Mouse (Mus musculus): ENCODE measurements around the gene Flcn. TPM values are rescaled to one million over a fixed set of nuclear protein-coding genes. Genes with fewer than 3 reads are reported as not detected.
A peak's percentile ranks its signal among the peaks of the same experiment; 100 is the strongest.

Flcn gene
- total and polyA plus RNA-seq, 3 experiments, result 36.9 to 52.0 (median 47.0) TPM

DNA sequence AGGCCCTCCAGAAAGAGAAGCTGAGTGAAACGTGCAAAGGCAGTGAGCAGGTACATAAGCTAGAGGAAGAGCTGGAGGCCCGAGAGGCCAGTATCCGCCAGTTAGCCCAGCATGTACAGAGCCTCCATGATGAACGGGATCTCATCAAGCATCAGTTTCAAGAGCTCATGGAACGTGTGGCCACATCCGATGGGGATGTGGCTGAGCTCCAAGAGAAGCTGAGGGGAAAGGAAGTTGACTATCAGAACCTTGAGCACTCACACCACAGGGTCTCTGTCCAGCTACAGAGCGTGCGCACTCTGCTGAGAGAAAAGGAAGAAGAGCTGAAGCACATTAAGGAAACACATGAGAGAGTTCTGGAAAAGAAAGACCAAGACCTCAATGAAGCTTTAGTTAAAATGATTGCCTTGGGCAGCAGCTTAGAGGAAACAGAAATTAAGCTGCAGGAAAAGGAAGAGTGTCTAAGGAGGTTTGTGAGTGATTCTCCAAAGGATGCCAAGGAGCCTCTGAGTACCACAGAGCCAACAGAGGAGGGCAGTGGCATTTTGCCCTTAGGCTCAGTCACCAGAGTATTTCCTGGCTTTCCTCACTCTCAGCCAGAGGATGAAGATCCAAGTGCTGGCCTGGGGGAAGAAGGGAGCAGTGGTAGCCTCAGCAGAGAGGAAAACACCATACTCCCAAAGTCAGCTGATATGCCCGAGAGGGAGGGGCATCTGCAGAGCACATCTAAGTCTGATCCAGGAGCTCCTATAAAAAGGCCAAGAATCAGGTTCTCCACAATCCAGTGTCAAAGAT is 51.4 kb downstream of the Flcn start:
- no peak overlapping the region for H3K9ac ChIP-seq (ENCODE audit: low read depth, low read length)
- H3K79me2 ChIP-seq (replicated peaks; ENCODE audit: control insufficient read depth, insufficient read depth, low read length), result no peaks in the 10 kb centered on the region
- H3K4me1 ChIP-seq (ENCODE audit: control insufficient read depth, insufficient read depth, low read length), result peaks cover 16% of the 10 kb centered on the region
- DNase-seq, result no peak
- no peak for TF ChIP-seq EP300 (IDR thresholded peaks at IDR 0.05; ENCODE audit: insufficient read depth, low read depth, low read length)
- no peak for TF ChIP-seq POLR2A (IDR thresholded peaks at IDR 0.05; ENCODE audit: insufficient read depth, low read depth, low read length)
- TF ChIP-seq CTCF (IDR thresholded peaks at IDR 0.05), result no peak
- H3K27ac ChIP-seq, result peak overlapping the region; percentile 51
- H3K36me3 ChIP-seq (ENCODE audit: control insufficient read depth, insufficient read depth, low read length), result peaks cover 16% of the 10 kb centered on the region
- WGBS, result 40% methylated on average over 9 of the region's 9 CpGs
- intact Hi-C loops (cut with DNase I), result loop anchor here (10.0 kb wide), 1 partner anchor 234 kb away; the partner anchor contains the start of gene Zkscan17
- no peak overlapping the region for H3K4me3 ChIP-seq
- H3K27me3 ChIP-seq (ENCODE audit: control insufficient read depth, insufficient read depth, low read length), result no peaks in the 10 kb centered on the region

- DNase-seq, result no peak
- no peaks in the 10 kb centered on the region; the same call in 1 of the 2 replicates for H3K79me2 ChIP-seq (replicated peaks; ENCODE audit: control insufficient read depth, insufficient read depth, low read length)
- intact Hi-C loops (cut with DNase I), result loop anchor here (10.0 kb wide), 1 partner anchor 232 kb away; the partner anchor contains the start of gene Zkscan17
- WGBS, result 84% methylated on average over 4 of the region's 4 CpGs
- H3K36me3 ChIP-seq (ENCODE audit: control insufficient read depth, insufficient read depth, low read length), result peaks cover 16% of the 10 kb centered on the region
- no peak overlapping the region for H3K9ac ChIP-seq (ENCODE audit: low read depth, low read length)
- no peak overlapping the region for H3K4me3 ChIP-seq
- peaks cover 16% of the 10 kb centered on the region for H3K4me1 ChIP-seq (ENCODE audit: control insufficient read depth, insufficient read depth, low read length)
- no peak for TF ChIP-seq POLR2A (IDR thresholded peaks at IDR 0.05; ENCODE audit: insufficient read depth, low read depth, low read length)
- H3K27me3 ChIP-seq (ENCODE audit: control insufficient read depth, insufficient read depth, low read length), result no peaks in the 10 kb centered on the region
- no peak overlapping the region for H3K27ac ChIP-seq
Observed at GRCm38 (mm10) chr11:59756351-59756750, 53.5 kb downstream of the Flcn start.

GRCm38 (mm10) chr11:59754504-59754903 is 55.3 kb downstream of the Flcn start:
- 77% methylated on average over 6 of the region's 6 CpGs for whole genome bisulfite sequencing

GRCm38 (mm10) chr11:59749050-59749449 is 60.8 kb downstream of the Flcn start:
- Histone ChIP-seq H3K27ac (no peak overlapping the region), H3K79me2 (replicated peaks; ENCODE audit: control insufficient read depth, insufficient read depth, low read length) (no peaks in the 10 kb centered on the region; the same call in 1 of the 2 replicates), H3K27me3 (ENCODE audit: control insufficient read depth, insufficient read depth, low read length) (no peaks in the 10 kb centered on the region), H3K36me3 (ENCODE audit: control insufficient read depth, insufficient read depth, low read length) (peaks cover 10% of the 10 kb centered on the region), H3K4me3 (no peak overlapping the region), H3K4me1 (ENCODE audit: control insufficient read depth, insufficient read depth, low read length) (peaks cover 3% of the 10 kb centered on the region; the same call in 1 of the 2 replicates), H3K9ac (ENCODE audit: low read depth, low read length) (no peak overlapping the region)
- 54% methylated on average over 3 of the region's 3 CpGs for WGBS
- TF ChIP-seq POLR2A (IDR thresholded peaks at IDR 0.05; ENCODE audit: insufficient read depth, low read depth, low read length) (no peak), EP300 (IDR thresholded peaks at IDR 0.05; ENCODE audit: insufficient read depth, low read depth, low read length) (peak; percentile 73; the same call in 1 of the 2 replicates), CTCF (IDR thresholded peaks at IDR 0.05) (no peak)
- DNase-seq, result no peak
- intact Hi-C loops (cut with DNase I), result no loop called here

More at GRCm38 (mm10) chr11:59754504-59754903, 55.3 kb downstream of the Flcn start:
- Histone ChIP-seq H3K79me2 (replicated peaks; ENCODE audit: control insufficient read depth, insufficient read depth, low read length) (no peaks in the 10 kb centered on the region; the same call in 1 of the 2 replicates), H3K27ac (no peak overlapping the region), H3K36me3 (ENCODE audit: control insufficient read depth, insufficient read depth, low read length) (peaks cover 14% of the 10 kb centered on the region), H3K4me1 (ENCODE audit: control insufficient read depth, insufficient read depth, low read length) (peaks cover 15% of the 10 kb centered on the region), H3K9ac (ENCODE audit: low read depth, low read length) (no peak overlapping the region), H3K4me3 (no peak overlapping the region), H3K27me3 (ENCODE audit: control insufficient read depth, insufficient read depth, low read length) (no peaks in the 10 kb centered on the region)
- intact Hi-C loops (cut with DNase I), result loop anchor here (10.0 kb wide), 1 partner anchor 230 kb away; the partner anchor contains the start of gene Zkscan17
- TF ChIP-seq CTCF (IDR thresholded peaks at IDR 0.05), result no peak
- TF ChIP-seq EP300 (IDR thresholded peaks at IDR 0.05; ENCODE audit: insufficient read depth, low read depth, low read length), result no peak
- no peak for TF ChIP-seq POLR2A (IDR thresholded peaks at IDR 0.05; ENCODE audit: insufficient read depth, low read depth, low read length)
- DNase-seq, result no peak

GRCm38 (mm10) chr11:59746614-59747013 is 63.2 kb downstream of the Flcn start:
- Histone ChIP-seq H3K9ac (ENCODE audit: low read depth, low read length) (no peak overlapping the region), H3K4me1 (ENCODE audit: control insufficient read depth, insufficient read depth, low read length) (peaks cover 3% of the 10 kb centered on the region; the same call in 1 of the 2 replicates), H3K36me3 (ENCODE audit: control insufficient read depth, insufficient read depth, low read length) (peaks cover 10% of the 10 kb centered on the region), H3K79me2 (replicated peaks; ENCODE audit: control insufficient read depth, insufficient read depth, low read length) (no peaks in the 10 kb centered on the region; the same call in 1 of the 2 replicates), H3K27ac (no peak overlapping the region), H3K4me3 (no peak overlapping the region), H3K27me3 (ENCODE audit: control insufficient read depth, insufficient read depth, low read length) (no peaks in the 10 kb centered on the region)
- intact Hi-C loops (cut with DNase I), result loop anchor here (1.0 kb wide), 2 partner anchors 105 to 122 kb away; no protein-coding TSS in a partner anchor
- TF ChIP-seq EP300 (IDR thresholded peaks at IDR 0.05; ENCODE audit: insufficient read depth, low read depth, low read length), result 0 out of 2 replicates have a peak, but pooled peaks have one; percentile 68
- TF ChIP-seq CTCF (IDR thresholded peaks at IDR 0.05), result peak; percentile 91
- no peak for TF ChIP-seq POLR2A (IDR thresholded peaks at IDR 0.05; ENCODE audit: insufficient read depth, low read depth, low read length)
- 74% methylated on average over 2 of the region's 2 CpGs for WGBS
- DNase-seq, result peak; percentile 47 to 70

- Histone ChIP-seq H3K4me1 (ENCODE audit: control insufficient read depth, insufficient read depth, low read length) (peaks cover 3% of the 10 kb centered on the region; the same call in 1 of the 2 replicates), H3K27ac (no peak overlapping the region), H3K79me2 (replicated peaks; ENCODE audit: control insufficient read depth, insufficient read depth, low read length) (no peaks in the 10 kb centered on the region), H3K9ac (ENCODE audit: low read depth, low read length) (no peak overlapping the region), H3K36me3 (ENCODE audit: control insufficient read depth, insufficient read depth, low read length) (peaks cover 10% of the 10 kb centered on the region), H3K27me3 (ENCODE audit: control insufficient read depth, insufficient read depth, low read length) (no peaks in the 10 kb centered on the region), H3K4me3 (no peak overlapping the region)
- DNase-seq, result no peak
- 84% methylated on average over 5 of the region's 5 CpGs for WGBS
- intact Hi-C loops (cut with DNase I), result loop anchor here (1.0 kb wide), 2 partner anchors 105 to 122 kb away; no protein-coding TSS in a partner anchor
- TF ChIP-seq POLR2A (IDR thresholded peaks at IDR 0.05; ENCODE audit: insufficient read depth, low read depth, low read length) (no peak), CTCF (IDR thresholded peaks at IDR 0.05) (no peak), EP300 (IDR thresholded peaks at IDR 0.05; ENCODE audit: insufficient read depth, low read depth, low read length) (no peak)
Observed at GRCm38 (mm10) chr11:59745851-59746250, 64.0 kb downstream of the Flcn start.

Measured in heart, adult 2 months (tissue).